Mouse (Mus musculus) retina, embryonic 14.5 days (tissue): ENCODE results near the gene Dot1l.

Source experiments
- DNase-seq: peaks from one replicate; pipeline ENCODE4 v3.0.0-alpha.2; 2015; ENCODE audit warnings: low spot score

The Dot1l gene

GRCm38 (mm10) chr10:80758651-80759050 is 3.6 kb downstream of the Dot1l start:
- no peak for DNase-seq

DNA sequence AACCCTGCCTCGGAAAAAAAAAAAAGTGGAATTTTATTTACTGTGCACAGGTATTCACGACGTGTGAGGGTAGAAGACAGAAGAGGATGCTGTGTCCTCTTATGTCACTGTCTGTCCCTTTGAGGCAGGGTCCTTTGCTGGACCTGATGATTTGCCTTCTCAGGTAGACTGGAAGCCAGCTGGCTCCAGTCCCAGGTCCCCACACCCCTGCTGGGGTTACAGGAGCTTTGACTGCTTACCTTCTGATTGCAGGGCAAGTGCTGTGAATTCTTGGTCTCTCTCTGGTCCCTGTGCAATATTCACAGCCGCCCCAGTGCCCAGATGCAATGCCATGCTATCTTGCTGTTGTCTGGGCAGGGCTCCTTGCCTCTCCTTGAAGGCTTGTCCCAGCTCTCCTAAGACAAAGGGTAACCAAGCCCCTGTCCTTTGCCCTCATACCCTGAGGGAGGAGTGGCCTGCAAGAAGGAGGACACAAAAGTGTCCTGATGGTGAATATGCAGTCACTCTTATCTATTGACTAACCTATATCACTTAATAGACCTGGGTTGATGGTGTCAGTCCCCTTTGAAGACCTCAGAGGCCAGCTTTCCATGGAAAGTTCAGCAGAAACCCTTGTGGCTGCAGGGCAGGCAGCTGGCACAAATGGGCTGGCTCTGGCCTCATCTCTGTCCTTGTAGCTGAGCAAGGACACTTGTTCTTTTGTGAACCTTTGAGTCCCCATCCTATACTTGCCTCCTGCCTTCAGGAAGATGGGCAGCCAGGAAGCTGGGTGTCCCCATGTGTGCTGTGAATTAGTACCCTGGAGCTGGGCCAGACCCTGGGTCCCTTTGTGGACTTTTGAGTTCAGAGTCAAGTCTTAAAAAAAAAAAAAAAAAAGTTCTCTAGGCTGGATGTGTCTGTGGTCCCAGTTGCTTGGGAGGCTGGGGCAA is 5.9 kb downstream of the Dot1l start:
- no peak for DNase-seq

GRCm38 (mm10) chr10:80761821-80762220 is 6.8 kb downstream of the Dot1l start:
- DNase-seq = no peak

DNA sequence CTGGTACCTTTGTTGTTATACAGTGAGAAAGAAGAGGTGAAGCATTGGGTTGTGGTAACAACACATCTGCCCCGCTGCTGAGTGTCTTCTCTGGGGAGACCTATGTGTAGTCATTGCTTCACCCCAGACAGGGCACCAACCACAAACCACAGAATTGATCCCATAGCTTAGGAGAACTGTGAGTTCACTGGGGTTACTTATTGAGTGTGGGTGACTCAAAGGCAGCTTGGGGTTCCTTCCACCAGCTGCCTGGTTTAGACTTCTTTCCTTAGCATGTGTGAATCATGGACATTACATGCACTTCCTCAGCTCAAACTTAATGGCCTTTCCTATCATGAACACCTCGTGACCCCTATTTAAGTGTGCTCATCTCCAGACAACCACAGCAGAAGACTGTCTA is 8.5 kb downstream of the Dot1l start:
- no peak for DNase-seq

DNA sequence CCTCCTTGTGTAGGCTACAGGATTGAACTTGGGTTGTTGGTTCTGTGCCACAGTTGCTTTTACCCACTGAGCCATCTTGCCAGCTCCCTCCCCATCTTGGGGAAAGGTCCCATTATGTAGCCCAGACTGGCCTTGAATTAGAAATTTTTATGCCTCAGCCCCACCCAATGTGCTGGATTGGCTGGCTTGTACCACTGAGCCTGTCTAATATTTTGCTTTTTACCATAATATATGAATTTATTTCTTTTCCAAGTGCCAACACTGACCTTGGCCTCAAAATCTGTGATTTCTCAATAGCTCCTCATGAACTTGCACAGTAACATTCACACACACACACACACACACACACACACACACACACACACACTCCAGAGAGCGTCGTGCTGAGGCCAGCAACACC is 10.7 kb downstream of the Dot1l start:
- no peak for DNase-seq

GRCm38 (mm10) chr10:80766161-80766815 is 11.3 kb downstream of the Dot1l start:
- no peak for DNase-seq

DNA sequence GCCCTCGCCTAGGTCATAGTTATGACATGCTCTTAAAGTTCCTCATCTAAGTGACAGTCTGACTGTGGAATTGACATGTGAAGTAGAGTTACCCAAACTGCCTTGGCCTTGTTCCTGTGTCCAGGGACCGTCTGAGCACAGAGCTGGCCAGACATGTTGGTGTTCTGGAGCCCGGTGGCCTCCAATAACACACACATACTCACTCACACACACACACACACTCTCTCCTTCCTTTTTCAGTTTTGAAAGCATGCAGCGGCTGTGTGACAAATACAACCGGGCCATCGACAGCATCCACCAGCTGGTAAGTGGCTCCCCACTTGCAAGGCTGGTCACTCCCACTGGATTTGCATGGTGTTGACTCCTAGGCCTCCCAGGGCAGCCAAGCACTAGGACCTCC is 13.4 kb downstream of the Dot1l start:
- no peak for DNase-seq

- DNase-seq = no peak
Observed at GRCm38 (mm10) chr10:80773816-80774215, 18.8 kb downstream of the Dot1l start.

- peak; percentile 85 for DNase-seq
Observed at GRCm38 (mm10) chr10:80774549-80774948, 19.5 kb downstream of the Dot1l start.

- DNase-seq = no peak
Observed at GRCm38 (mm10) chr10:80774981-80775380, 20.0 kb downstream of the Dot1l start.

DNA sequence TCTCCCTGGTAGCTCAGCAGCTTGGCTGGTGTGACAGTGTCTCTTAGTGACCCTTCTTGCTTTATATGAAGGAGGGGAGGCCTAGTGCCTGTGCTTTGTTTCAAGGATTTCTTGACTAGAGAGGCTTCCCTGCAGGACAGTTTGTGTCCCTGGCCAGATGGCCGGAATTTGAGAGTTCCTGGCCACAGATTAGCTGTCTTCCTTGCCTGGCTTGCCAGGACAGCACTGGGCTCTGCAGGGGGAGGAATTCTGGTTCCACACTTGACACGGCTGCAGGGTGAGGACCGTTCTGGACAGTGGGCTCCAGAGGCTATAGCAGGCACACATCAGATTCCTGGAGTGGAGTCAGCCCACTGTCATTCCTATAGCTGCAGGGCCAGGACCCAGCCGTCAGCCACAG is 20.7 kb downstream of the Dot1l start:
- DNase-seq = no peak

DNA sequence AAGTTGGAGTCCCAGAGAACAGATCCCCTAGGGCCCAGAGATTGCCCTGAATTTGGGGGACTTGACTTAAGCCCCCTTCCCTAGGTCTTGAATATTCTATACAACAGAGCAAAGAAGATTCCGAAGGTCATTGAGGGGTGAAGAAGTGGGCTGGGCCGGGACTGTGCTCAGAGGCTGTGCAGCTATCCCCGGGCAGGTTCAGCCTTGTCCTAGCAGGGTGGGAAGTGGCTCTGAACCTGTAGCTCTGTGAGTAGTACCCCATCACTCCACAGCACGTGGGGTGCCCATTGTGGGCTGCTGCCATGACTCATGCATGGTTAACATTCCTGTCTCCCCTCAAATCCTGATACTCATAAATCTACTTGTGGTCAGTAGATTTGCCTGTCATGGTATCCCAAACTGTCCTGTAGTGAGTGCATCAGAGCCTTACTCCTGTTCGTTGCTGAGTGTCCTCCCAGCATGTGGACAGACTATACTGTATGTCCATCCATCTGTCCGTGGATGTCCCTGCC is 21.4 kb downstream of the Dot1l start:
- no peak for DNase-seq

GRCm38 (mm10) chr10:80777123-80777522 is 22.1 kb downstream of the Dot1l start:
- DNase-seq = no peak

DNA sequence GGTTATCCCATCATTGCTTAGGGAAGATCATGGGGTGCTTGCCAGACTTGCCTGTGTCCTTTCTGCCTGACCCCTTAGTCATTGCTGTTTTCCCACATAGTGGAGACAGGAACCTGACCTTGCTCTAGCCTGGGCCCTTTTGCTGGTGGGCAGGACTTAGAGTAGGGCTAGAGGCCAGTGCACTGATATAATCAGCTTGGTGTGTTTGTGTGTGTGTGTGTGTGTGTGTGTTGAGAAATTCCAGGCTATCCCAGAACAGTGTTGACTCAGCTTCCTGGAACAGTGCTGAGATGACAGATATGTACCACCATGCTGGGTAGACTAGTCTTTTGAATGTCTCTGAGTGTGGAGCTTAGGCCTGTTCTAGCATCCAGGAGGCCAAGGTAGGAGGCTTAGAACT is 24.6 kb downstream of the Dot1l start:
- DNase-seq = no peak

DNA sequence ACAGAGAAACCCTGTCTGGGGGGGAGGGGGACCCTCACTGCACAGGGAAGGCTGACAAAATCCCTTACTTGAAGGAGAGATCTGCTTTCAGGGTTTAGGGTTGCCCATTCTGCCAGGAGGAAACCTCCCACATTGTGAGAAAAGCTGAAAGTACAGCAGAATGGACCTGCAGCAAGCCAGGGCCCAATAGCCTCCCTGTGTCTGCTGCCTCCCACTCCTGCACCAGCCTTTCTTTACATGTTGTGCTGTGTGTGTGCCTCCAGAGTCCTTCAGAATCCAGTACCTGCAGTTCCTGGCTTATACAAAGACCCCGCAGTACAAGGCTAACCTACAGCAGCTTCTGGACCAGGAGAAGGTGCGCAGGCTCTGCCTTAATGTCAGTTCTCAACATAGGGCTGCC is 29.3 kb downstream of the Dot1l start:
- DNase-seq = no peak

GRCm38 (mm10) chr10:80784871-80785270 is 29.9 kb downstream of the Dot1l start:
- peak; percentile 11 for DNase-seq

GRCm38 (mm10) chr10:80785963-80786362 is 31.0 kb downstream of the Dot1l start:
- DNase-seq = no peak

DNA sequence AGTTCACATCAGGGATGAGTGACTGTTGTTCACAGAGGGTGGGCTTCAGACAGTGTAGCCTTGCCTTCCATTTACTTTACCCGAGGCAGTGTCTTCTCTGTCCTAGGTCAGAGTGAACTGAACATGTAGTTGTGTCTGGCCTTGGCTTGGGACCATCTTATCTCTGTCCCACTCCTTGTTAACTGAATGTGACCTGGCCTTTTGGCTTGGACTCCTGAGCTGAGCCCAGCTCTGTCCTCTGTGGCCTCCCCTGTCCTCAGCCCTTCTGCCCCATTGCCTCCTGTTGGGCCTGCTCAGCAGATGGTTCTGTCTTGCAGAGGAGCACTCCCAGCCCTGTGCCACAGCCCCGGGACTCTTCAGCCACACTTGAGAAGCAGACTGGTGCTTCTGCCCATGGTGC is 32.5 kb downstream of the Dot1l start:
- no peak for DNase-seq

DNA sequence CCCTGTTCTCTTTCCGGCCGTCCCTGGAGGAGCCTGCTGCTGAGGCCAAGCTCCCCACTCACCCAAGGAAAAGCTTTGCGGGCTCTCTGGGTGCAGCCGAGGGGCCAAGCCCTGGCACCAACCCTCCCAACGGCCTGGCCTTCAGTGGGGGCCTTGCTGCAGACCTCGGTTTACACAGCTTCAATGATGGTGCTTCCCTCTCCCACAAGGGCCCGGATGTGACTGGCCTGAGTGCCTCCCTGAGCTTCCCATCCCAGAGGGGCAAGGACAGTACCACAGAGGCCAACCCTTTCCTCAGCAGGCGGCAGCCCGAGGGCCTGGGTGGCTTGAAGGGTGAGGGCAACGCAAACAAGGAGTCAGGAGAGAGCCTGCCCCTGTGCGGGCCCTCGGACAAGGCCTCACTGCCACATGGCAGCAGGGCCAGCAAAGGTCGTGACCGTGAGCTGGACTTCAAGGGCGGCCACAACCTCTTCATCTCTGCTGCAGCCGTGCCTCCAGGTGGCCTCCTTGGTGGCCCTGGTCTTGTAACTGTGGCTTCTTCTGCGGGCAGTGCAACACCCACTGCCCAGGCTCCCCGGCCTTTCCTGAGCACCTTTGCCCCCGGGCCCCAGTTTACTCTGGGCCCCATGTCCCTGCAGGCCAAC is 35.9 kb downstream of the Dot1l start:
- no peak for DNase-seq

DNA sequence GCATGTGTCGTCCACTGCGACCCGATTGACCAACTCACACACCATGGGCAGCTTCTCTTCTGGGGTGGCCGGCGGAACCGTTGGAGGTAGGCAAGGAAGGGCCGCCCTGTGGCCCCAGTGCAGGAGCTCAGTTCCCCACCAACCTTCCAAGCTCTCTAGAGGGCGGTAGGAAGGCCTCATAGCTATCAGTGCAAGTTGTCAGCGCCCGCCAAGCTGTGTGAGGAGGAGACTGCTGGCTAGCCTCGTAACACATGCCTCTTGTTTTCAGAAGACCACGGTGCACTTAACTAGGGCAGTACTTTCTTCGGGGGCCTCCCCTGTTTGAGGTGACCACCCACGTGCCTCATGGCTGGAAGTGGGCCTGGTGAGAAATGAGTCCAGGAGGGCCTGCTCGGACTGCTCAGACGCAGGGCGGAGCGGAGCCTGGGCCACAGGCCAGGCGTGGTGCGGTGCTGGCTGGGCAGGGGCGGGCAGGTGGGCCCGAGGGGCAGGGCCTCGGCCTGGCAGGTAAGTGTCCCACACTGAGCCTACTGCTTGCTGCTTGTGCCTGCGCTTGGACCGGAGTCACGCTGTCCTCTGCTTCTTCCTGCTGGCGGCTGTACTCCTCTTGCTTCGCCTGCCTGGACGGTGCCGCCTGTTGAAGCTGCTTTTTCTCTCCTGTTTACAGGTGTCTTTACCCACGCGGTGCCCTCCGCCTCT is 36.6 kb downstream of the Dot1l start:
- no peak for DNase-seq

DNA sequence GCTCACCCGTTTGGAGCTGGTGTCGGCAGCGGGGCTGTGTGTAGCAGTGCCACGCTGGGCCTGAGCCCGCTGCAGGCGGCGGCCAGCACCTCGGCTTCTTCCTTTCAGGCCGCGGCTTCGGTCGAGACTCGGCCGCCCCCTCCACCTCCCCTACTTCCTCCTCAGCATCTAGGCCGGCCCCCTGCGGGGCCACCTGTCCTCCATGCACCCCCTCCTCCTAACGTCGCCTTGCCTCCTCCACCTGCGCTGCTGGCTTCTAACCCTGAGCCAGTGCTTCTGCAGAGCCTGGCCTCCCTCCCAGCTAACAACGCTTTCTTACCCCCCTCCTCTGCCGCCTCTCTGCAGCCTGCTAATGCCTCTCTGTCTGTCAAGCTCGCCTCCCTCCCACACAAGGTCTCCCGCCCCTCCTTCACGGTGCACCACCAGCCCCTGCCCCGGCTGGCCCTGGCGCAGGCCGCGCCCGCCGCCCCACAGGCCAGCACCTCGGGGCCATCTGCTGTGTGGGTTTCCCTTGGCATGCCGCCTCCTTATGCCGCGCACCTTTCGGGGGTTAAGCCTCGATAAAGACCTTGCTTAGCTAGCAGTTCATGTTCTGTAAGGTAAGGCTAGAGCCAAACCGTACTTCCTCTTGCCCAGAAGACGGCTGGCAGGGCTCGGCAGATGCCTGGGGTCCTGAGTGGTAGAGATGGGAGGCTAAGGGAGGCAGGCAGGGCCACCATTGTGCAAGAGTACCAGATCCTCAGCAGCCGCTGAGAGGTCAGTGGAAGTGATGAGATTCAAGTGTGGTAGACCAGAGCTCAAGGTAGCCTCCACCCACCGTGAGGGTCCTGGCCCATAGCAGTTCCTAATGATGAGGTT is 37.4 kb downstream of the Dot1l start:
- no peak for DNase-seq
